Mouse (Mus musculus) liver, postnatal 0 days (tissue): ENCODE data around the gene Gpx5.

Source experiments
- CTCF ChIP-seq: sonication (generic); IDR thresholded peaks from 2 replicates; pipeline ENCODE4 v1.5.1; 2016; ENCODE audit warnings: antibody characterized with exemption, low read depth
- EP300 ChIP-seq: IDR thresholded peaks from 2 replicates; pipeline ENCODE4 v1.6.1; 2016; ENCODE audit warnings: antibody characterized with exemption, low read depth, mild to moderate bottlenecking

- TF ChIP-seq CTCF, result no peak
- TF ChIP-seq EP300, result no peak
These were observed 48.4 kb downstream of the Gpx5 start for GRCm38 (mm10) chr13:21244089-21244488.
